Mouse (Mus musculus): ENCODE data around the gene Rpl3.

DNA sequence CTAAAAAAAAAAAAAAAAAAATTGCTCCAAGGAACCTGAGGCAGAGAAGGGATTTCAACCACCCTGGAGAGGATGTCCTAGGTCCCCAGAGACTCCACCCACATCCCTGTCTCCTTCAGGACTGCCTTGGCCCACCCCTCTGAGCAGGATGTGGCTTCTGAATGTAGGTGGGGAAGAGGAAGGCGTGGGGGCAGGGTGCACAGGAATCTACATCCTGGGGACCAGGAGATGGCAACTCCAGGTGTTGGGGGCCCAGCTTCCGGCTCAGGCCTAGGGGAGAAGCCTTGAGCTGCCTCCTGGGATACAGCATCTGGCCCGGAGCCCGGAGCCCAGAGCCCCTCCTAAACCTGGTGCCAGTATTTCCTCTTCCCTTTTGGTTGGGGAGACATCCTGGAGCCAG is 41.6 kb downstream of the Rpl3 start:
- TF ChIP-seq CTCF (IDR thresholded peaks at IDR 0.05; ENCODE audit: low read depth) (no peak), EP300 (optimal IDR thresholded peaks at IDR 0.05) (no peak)

All from stomach, postnatal 0 days (tissue).